In the genomic region with DNA sequence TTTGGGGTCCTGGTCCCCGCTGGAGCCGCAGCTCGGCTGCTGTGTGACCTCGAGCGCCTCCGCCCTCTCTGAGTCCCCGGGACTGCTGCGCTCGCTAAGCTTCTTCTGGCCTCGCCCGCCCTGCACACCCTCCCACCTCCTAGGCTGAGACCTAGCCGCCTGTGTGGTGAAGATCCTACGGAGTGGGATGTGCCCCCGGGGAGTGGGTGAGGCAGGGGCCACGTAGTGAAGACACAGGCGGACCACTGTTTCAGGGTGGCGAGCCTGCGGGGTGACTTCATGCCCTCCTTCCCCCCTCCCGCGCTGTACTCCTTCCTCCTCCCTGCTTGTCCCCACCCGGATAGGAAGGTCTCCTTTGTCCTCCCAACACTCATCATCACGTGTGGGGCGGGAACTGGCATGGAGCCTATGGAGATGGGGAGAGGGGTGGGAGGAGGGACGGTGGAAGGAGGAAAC, we compare ENCODE assay signal across 8 mouse cellular contexts. TPM values are rescaled to one million over a fixed set of nuclear protein-coding genes. Genes with fewer than 3 reads are reported as not detected.
DNase-seq lines count a peak whose midpoint lies in the region; ATAC-seq and TF ChIP-seq lines count a peak whose summit lies in the region.
"Had no signal": no experiment of that assay in that cellular context is flagged by ENCODE, and none has a peak within 500 bp of the region (broad histone marks: within the 10 kb centered on the region; RNA-seq: fewer than 3 reads in every experiment).

No protein-coding gene starts in this region.

- H3K9ac ChIP-seq in forebrain, embryonic 15.5 days (replicated peaks), result peak overlapping the region; percentile 56
- peak overlapping the region; percentile 66 for H3K9ac ChIP-seq in hindbrain, embryonic 11.5 days (ENCODE audit: low read depth, low read length)

- WGBS in forebrain, embryonic 15.5 days, result 0% methylated on average over 24 of the region's 24 CpGs
- under 1% methylated on average over 24 of the region's 24 CpGs for WGBS in hindbrain, embryonic 11.5 days

- H3K9me3 ChIP-seq in G1E (replicated peaks), result no peaks in the 10 kb centered on the region
- H3K9me3 ChIP-seq in forebrain, embryonic 15.5 days, result no peaks in the 10 kb centered on the region
- no peaks in the 10 kb centered on the region for H3K9me3 ChIP-seq in hindbrain, embryonic 11.5 days (ENCODE audit: control insufficient read depth, low read length)

- peaks cover 11% of the 10 kb centered on the region for H3K4me1 ChIP-seq in G1E (ENCODE audit: insufficient read depth, low read depth, low read length)
- peaks cover 16% of the 10 kb centered on the region for H3K4me1 ChIP-seq in forebrain, embryonic 15.5 days
- no peaks in the 10 kb centered on the region for H3K4me1 ChIP-seq in hindbrain, embryonic 11.5 days (replicated peaks; ENCODE audit: control insufficient read depth, insufficient read depth, low read length)

- intact Hi-C loops in left cerebral cortex, adult 2 months (cut with DNase I), result loop anchor here (2.0 to 5.0 kb wide), 6 partner anchors 28 to 244 kb away; a partner anchor contains a TSS

- DNase-seq in G1E (ENCODE audit: low spot score), result no peak
- DNase-seq in adrenal gland, postnatal 10 days, result peak; percentile 85
- DNase-seq in hindbrain, embryonic 11.5 days (ENCODE audit: low spot score), result peak; percentile 71
- DNase-seq in left cerebral cortex, adult 2 months (ENCODE audit: extremely low spot score in 1 of 2, low spot score in 2 of 2), result no peak
- DNase-seq in skeletal muscle tissue, adult 2 months (ENCODE audit: low read depth, low spot score), result peak; percentile 84

- H3K27me3 ChIP-seq in G1E (ENCODE audit: insufficient read depth, low read length), result peaks cover 21% of the 10 kb centered on the region
- no peaks in the 10 kb centered on the region for H3K27me3 ChIP-seq in forebrain, embryonic 15.5 days
- H3K27me3 ChIP-seq in hindbrain, embryonic 11.5 days (ENCODE audit: control insufficient read depth, insufficient read depth, low read length), result no peaks in the 10 kb centered on the region

- peak overlapping the region; percentile 51 for H3K27ac ChIP-seq in forebrain, embryonic 15.5 days (replicated peaks)
- peak overlapping the region; percentile 47; the same call in 1 of the 2 replicates for H3K27ac ChIP-seq in hindbrain, embryonic 11.5 days (ENCODE audit: low read depth, low read length)
- peak overlapping the region; percentile 75 for H3K27ac ChIP-seq in left cerebral cortex, adult 2 months

- H3K36me3 ChIP-seq in G1E (replicated peaks), result no peaks in the 10 kb centered on the region
- no peaks in the 10 kb centered on the region for H3K36me3 ChIP-seq in forebrain, embryonic 15.5 days
- no peaks in the 10 kb centered on the region for H3K36me3 ChIP-seq in hindbrain, embryonic 11.5 days (ENCODE audit: control insufficient read depth, insufficient read depth, low read length)

- peak overlapping the region; percentile 81 for H3K4me2 ChIP-seq in forebrain, embryonic 15.5 days (replicated peaks)
- peak overlapping the region; percentile 66 for H3K4me2 ChIP-seq in hindbrain, embryonic 11.5 days (replicated peaks; ENCODE audit: low read depth, low read length)

- no peak for ATAC-seq in G1E (ENCODE audit: extremely low read depth, insufficient number of reproducible peaks, low FRiP score, poor library complexity, severe bottlenecking)
- peak; percentile 68 for ATAC-seq in forebrain, embryonic 15.5 days (replicated peaks)
- ATAC-seq in hindbrain, embryonic 11.5 days (ENCODE audit: low FRiP score), result peak; percentile 74
- peak; percentile 26 for ATAC-seq in megakaryocyte progenitor cell, adult 5-6 weeks (replicated peaks; ENCODE audit: poor library complexity)

- peak overlapping the region; percentile 52; the same call in 1 of the 2 replicates for H3K4me3 ChIP-seq in G1E (ENCODE audit: low read depth, low read length)
- H3K4me3 ChIP-seq in forebrain, embryonic 15.5 days, result peak overlapping the region; percentile 61
- H3K4me3 ChIP-seq in hindbrain, embryonic 11.5 days (ENCODE audit: low read depth, low read length), result peak overlapping the region; percentile 54
- peak overlapping the region; percentile 62 for H3K4me3 ChIP-seq in left cerebral cortex, adult 2 months

- no peak for TF ChIP-seq CTCF in G1E (IDR thresholded peaks at IDR 0.05; ENCODE audit: low read depth, low read length)
- TF ChIP-seq CTCF in left cerebral cortex, adult 2 months (IDR thresholded peaks at IDR 0.05), result no peak

RNA-seq across cellular contexts. Expression of a gene that starts 1.9 kb away (rescaled TPM):
- total RNA-seq in G1E (2014; fragmentation: Nextera tagmentation) (not detected in 2 replicates), G1E (2017) (0.58 and 1.3 TPM in 2 replicates)
- 0.36 and 0.90 TPM in 2 replicates for polyA plus RNA-seq in G1E (2012)
- 10 to 100 TPM; 64.5 to 68.2 TPM for total RNA-seq in adrenal gland, postnatal 10 days (2021)
- polyA plus RNA-seq in forebrain, embryonic 15.5 days (2015; fragmentation: Nextera tagmentation; extraction: Ambion mirVana), result 32.7 and 34.3 TPM in 2 replicates
- polyA plus RNA-seq in hindbrain, embryonic 11.5 days (2014; fragmentation: Nextera tagmentation; extraction: Ambion mirVana), result 74.8 and 87.5 TPM in 2 replicates
- 10 to 100 TPM; 11.9 to 12.8 TPM for total RNA-seq in left cerebral cortex, adult 2 months (2021)
- total RNA-seq in megakaryocyte progenitor cell, adult 5-6 weeks (2015), result 28.2 and 39.9 TPM in 2 replicates
- 12.0 and 21.6 TPM in 2 replicates for total RNA-seq in megakaryocyte progenitor cell, adult 5-6 weeks (2017)

RNA-seq across cellular contexts. Expression of a gene that starts 19.1 kb away (rescaled TPM):
- total RNA-seq in G1E (2014; fragmentation: Nextera tagmentation), result not detected in 2 replicates
- not detected in 2 replicates for total RNA-seq in G1E (2017)
- not detected in 2 replicates for polyA plus RNA-seq in G1E (2012)
- total RNA-seq in adrenal gland, postnatal 10 days (2021), result not detected
- not detected in 2 replicates for polyA plus RNA-seq in forebrain, embryonic 15.5 days (2015; fragmentation: Nextera tagmentation; extraction: Ambion mirVana)
- polyA plus RNA-seq in hindbrain, embryonic 11.5 days (2014; fragmentation: Nextera tagmentation; extraction: Ambion mirVana), result not detected in 2 replicates
- total RNA-seq in left cerebral cortex, adult 2 months (2021), result not detected
- not detected in 2 replicates for total RNA-seq in megakaryocyte progenitor cell, adult 5-6 weeks (2015)
- total RNA-seq in megakaryocyte progenitor cell, adult 5-6 weeks (2017), result not detected in 2 replicates
- total RNA-seq: left cerebral cortex, postnatal 10 days had no signal

RNA-seq across cellular contexts. Expression of a gene that starts 19.8 kb away (rescaled TPM):
- total RNA-seq in G1E (2014; fragmentation: Nextera tagmentation), result not detected in 2 replicates
- not detected in 2 replicates for total RNA-seq in G1E (2017)
- not detected in 2 replicates for polyA plus RNA-seq in G1E (2012)
- not detected for total RNA-seq in adrenal gland, postnatal 10 days (2021)
- not detected in 2 replicates for polyA plus RNA-seq in forebrain, embryonic 15.5 days (2015; fragmentation: Nextera tagmentation; extraction: Ambion mirVana)
- polyA plus RNA-seq in hindbrain, embryonic 11.5 days (2014; fragmentation: Nextera tagmentation; extraction: Ambion mirVana), result not detected in 2 replicates
- not detected for total RNA-seq in left cerebral cortex, adult 2 months (2021)
- not detected in 2 replicates for total RNA-seq in megakaryocyte progenitor cell, adult 5-6 weeks (2015)
- total RNA-seq in megakaryocyte progenitor cell, adult 5-6 weeks (2017), result not detected in 2 replicates
- total RNA-seq: left cerebral cortex, postnatal 10 days had no signal

RNA-seq across cellular contexts. Expression of a gene that starts 31.2 kb away (rescaled TPM):
- total RNA-seq in G1E (2014; fragmentation: Nextera tagmentation), result not detected in 2 replicates
- 0.06 and 0.33 TPM in 2 replicates for total RNA-seq in G1E (2017)
- not detected in 2 replicates for polyA plus RNA-seq in G1E (2012)
- under 1 TPM in 1 of 2 experiments, not detected in 1; 0.12 TPM for total RNA-seq in adrenal gland, postnatal 10 days (2021)
- polyA plus RNA-seq in forebrain, embryonic 15.5 days (2015; fragmentation: Nextera tagmentation; extraction: Ambion mirVana), result not detected in 2 replicates
- polyA plus RNA-seq in hindbrain, embryonic 11.5 days (2014; fragmentation: Nextera tagmentation; extraction: Ambion mirVana), result not detected in 2 replicates
- not detected for total RNA-seq in left cerebral cortex, adult 2 months (2021)
- total RNA-seq in megakaryocyte progenitor cell, adult 5-6 weeks (2015), result not detected in 2 replicates
- not detected in 2 replicates for total RNA-seq in megakaryocyte progenitor cell, adult 5-6 weeks (2017)
- total RNA-seq: left cerebral cortex, postnatal 10 days had no signal

RNA-seq across cellular contexts. Expression of a gene that starts 31.3 kb away (rescaled TPM):
- not detected in 2 replicates for total RNA-seq in G1E (2014; fragmentation: Nextera tagmentation)
- not detected in 2 replicates for total RNA-seq in G1E (2017)
- not detected in 2 replicates for polyA plus RNA-seq in G1E (2012)
- not detected for total RNA-seq in adrenal gland, postnatal 10 days (2021)
- not detected in 2 replicates for polyA plus RNA-seq in forebrain, embryonic 15.5 days (2015; fragmentation: Nextera tagmentation; extraction: Ambion mirVana)
- not detected in 2 replicates for polyA plus RNA-seq in hindbrain, embryonic 11.5 days (2014; fragmentation: Nextera tagmentation; extraction: Ambion mirVana)
- total RNA-seq in left cerebral cortex, adult 2 months (2021), result not detected
- not detected in 2 replicates for total RNA-seq in megakaryocyte progenitor cell, adult 5-6 weeks (2015)
- not detected in 2 replicates for total RNA-seq in megakaryocyte progenitor cell, adult 5-6 weeks (2017)
- total RNA-seq: left cerebral cortex, postnatal 10 days had no signal

Comparison
In these comparisons a context has a peak if more than half of its experiments do, and no peak if none do; other contexts are left out.
1. DNase-seq: peak in adrenal gland, postnatal 10 days (single experiment), hindbrain, embryonic 11.5 days (single experiment) and skeletal muscle tissue, adult 2 months (single experiment); none in G1E (single experiment) and left cerebral cortex, adult 2 months (0 of 2).
2. RNA of a gene that starts 1.9 kb away (total RNA-seq): 64.5 to 68.2 TPM in adrenal gland, postnatal 10 days, 12.0 to 39.9 TPM in megakaryocyte progenitor cell, adult 5-6 weeks and 11.9 to 12.8 TPM in left cerebral cortex, adult 2 months; 0.58 to 1.3 TPM in G1E; every median in the first group is over 4 times any median in the second.
3. Peak in every context shown above with its lines, with median percentiles within 50 percentile points of each other: H3K4me3 ChIP-seq and H3K27ac ChIP-seq.